Mouse (Mus musculus): ENCODE results near the gene Pla2g4c. TPM values are rescaled to one million over a fixed set of nuclear protein-coding genes. Genes with fewer than 3 reads are reported as not detected.

The Pla2g4c gene
- polyA plus RNA-seq, 1 experiment from 2014 or later = 1.1 TPM

DNA sequence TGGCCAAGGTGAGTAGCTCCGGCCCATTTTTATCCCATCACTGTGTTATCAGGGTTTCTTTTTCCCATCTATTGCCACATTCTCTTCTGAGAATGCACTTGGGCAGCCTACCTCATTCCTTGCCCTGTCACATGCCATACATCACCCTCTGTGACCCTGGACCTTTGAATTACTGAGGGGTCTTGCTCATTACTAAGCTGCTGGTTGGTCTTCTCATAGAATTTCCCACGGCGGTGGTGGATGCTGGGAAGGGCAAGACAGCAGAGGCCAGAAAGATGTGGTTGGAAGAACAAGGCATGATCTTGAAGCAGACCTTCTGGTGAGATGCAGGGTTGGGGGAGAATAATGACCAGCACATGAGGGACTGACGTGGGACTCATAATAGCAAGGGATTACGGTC lies 25.6 kb upstream of the Pla2g4c start:
- H3K9ac ChIP-seq = no peak overlapping the region
- H3K36me3 ChIP-seq = peaks cover 99% of the 10 kb centered on the region
- 98% methylated on average over 5 of the region's 5 CpGs for WGBS
- ATAC-seq (replicated peaks; ENCODE audit: low FRiP score) = no peak
- H3K4me2 ChIP-seq = no peak overlapping the region
- no peak overlapping the region for H3K4me3 ChIP-seq (replicated peaks)
- no peaks in the 10 kb centered on the region for H3K9me3 ChIP-seq (replicated peaks)
- H3K27me3 ChIP-seq = no peaks in the 10 kb centered on the region
- no peak overlapping the region for H3K27ac ChIP-seq
- H3K4me1 ChIP-seq = no peaks in the 10 kb centered on the region

DNA sequence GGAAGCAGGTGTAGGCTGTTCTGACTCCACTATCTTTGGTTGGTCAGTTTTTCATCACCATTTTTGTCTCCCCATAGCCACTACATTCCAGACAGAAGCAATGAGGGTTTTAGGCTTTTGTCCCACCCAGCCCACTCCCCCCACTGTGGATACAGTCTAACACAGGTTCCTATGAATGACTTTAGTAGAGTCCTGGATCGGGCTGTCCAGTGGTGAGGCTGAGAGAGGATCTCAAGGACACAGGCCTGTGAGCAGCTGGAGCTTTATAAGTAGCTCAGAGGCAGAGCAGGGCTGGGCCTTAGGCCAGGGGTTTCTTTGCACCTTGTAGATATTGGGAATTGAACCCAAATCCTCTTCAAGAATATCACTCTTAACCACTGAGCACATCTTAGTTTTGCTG lies 22.8 kb upstream of the Pla2g4c start:
- Histone ChIP-seq H3K4me3 (replicated peaks) (no peak overlapping the region), H3K4me1 (no peaks in the 10 kb centered on the region), H3K27ac (no peak overlapping the region), H3K36me3 (peaks cover 97% of the 10 kb centered on the region), H3K9ac (no peak overlapping the region), H3K27me3 (no peaks in the 10 kb centered on the region), H3K9me3 (replicated peaks) (no peaks in the 10 kb centered on the region), H3K4me2 (no peak overlapping the region)
- ATAC-seq (replicated peaks; ENCODE audit: low FRiP score) = no peak
- 93% methylated on average over 1 of the region's 1 CpGs for WGBS

GRCm38 (mm10) chr7:13302780-13303179 lies 21.7 kb upstream of the Pla2g4c start:
- no peaks in the 10 kb centered on the region for H3K27me3 ChIP-seq
- no peak for ATAC-seq (replicated peaks; ENCODE audit: low FRiP score)
- H3K27ac ChIP-seq = no peak overlapping the region
- H3K9me3 ChIP-seq (replicated peaks) = no peaks in the 10 kb centered on the region
- no peak overlapping the region for H3K4me2 ChIP-seq
- WGBS = 84% methylated on average over 2 of the region's 2 CpGs
- H3K4me3 ChIP-seq (replicated peaks) = no peak overlapping the region
- H3K9ac ChIP-seq = no peak overlapping the region
- H3K4me1 ChIP-seq = no peaks in the 10 kb centered on the region
- H3K36me3 ChIP-seq = peaks cover 97% of the 10 kb centered on the region

DNA sequence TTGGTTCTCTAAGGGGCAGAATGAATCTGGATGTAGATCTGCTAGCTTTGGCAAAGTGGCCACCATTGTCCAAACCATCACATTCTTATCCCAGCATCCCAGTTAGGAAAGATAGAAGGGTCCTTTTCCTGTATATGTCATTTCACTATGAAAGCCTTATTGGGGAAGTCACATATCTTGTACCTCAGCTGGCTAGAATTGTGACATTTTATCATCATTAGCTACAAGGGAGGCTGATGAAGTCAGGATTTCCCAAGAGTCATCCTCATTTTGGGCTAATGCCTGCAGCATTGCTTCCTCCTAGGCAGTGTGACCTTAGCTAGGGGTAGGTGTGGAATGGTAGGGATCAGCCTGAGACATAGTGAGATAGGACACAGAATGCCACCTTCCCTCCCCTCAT lies 21.1 kb upstream of the Pla2g4c start:
- Histone ChIP-seq H3K9me3 (replicated peaks) (no peaks in the 10 kb centered on the region), H3K9ac (no peak overlapping the region), H3K27ac (no peak overlapping the region), H3K4me3 (replicated peaks) (no peak overlapping the region), H3K27me3 (no peaks in the 10 kb centered on the region), H3K36me3 (peaks cover 97% of the 10 kb centered on the region), H3K4me1 (no peaks in the 10 kb centered on the region), H3K4me2 (no peak overlapping the region)
- ATAC-seq (replicated peaks; ENCODE audit: low FRiP score) = no peak

GRCm38 (mm10) chr7:13309407-13309806 lies 15.0 kb upstream of the Pla2g4c start:
- H3K27ac ChIP-seq = no peak overlapping the region
- no peaks in the 10 kb centered on the region for H3K4me1 ChIP-seq
- no peak overlapping the region for H3K4me2 ChIP-seq
- WGBS = 87% methylated on average over 2 of the region's 2 CpGs
- H3K27me3 ChIP-seq = no peaks in the 10 kb centered on the region
- H3K9ac ChIP-seq = no peak overlapping the region
- H3K9me3 ChIP-seq (replicated peaks) = no peaks in the 10 kb centered on the region
- no peak overlapping the region for H3K4me3 ChIP-seq (replicated peaks)
- peaks cover 90% of the 10 kb centered on the region for H3K36me3 ChIP-seq
- no peak for ATAC-seq (replicated peaks; ENCODE audit: low FRiP score)

DNA sequence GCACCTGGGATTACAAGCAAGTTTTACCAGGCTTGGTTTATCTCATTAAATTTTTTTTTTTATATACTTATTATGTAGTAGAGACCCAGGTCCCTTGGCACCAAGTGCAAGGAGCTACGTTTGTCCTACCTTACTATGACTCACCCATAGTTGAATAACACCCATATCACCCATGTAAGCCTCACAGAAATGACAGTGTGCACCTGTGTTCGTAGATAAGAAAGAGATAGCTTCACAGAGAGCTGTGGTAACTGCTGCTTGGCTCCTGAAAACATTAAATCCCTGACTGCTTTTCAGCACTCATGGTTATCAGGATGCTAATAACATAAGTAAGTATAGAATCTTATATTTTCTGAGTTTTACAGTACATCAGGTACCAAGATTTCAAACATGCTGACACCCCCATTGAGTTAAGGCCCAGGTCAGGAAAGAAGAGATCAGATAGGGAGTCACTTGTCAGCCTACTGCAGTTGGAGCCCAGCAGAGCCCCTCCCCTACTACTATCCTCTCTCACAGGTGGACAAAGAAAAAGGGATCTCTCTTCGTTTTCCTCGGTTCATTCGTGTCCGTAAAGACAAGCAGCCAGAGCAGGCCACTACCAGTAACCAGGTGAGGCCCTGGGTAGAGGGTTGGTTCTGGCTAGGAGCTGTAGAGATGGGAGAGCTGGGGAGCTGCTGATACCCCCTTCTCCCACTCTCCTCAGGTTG lies 13.8 kb upstream of the Pla2g4c start:
- no peak for ATAC-seq (replicated peaks; ENCODE audit: low FRiP score)
- Histone ChIP-seq H3K9ac (no peak overlapping the region), H3K27ac (no peak overlapping the region), H3K4me3 (replicated peaks) (no peak overlapping the region), H3K36me3 (peaks cover 80% of the 10 kb centered on the region), H3K27me3 (no peaks in the 10 kb centered on the region), H3K4me2 (no peak overlapping the region), H3K9me3 (replicated peaks) (no peaks in the 10 kb centered on the region), H3K4me1 (no peaks in the 10 kb centered on the region)
- 89% methylated on average over 6 of the region's 6 CpGs for WGBS

DNA sequence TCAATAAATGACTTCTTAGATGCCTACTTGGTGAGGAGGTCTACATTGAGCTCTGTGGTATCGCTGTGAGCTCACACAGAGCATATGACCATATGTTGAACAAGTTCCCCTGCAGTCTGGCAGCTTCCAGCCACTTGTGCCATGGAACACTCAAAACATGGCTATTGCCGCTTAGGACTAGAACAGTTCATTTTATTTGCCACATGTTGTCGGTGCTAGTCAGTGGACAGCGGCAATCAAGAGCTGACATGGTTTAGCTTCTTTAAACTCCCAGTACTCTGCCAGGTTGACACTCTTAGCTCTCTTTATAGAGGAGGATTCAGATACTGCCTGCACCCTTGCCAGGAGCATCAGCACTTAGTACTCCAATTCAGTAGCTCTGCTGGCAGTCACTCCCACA lies 13.1 kb upstream of the Pla2g4c start:
- Histone ChIP-seq H3K36me3 (peaks cover 72% of the 10 kb centered on the region), H3K4me1 (no peaks in the 10 kb centered on the region), H3K4me2 (no peak overlapping the region), H3K27me3 (no peaks in the 10 kb centered on the region), H3K9ac (no peak overlapping the region), H3K4me3 (replicated peaks) (no peak overlapping the region), H3K9me3 (replicated peaks) (no peaks in the 10 kb centered on the region), H3K27ac (no peak overlapping the region)
- ATAC-seq (replicated peaks; ENCODE audit: low FRiP score) = no peak
- 97% methylated on average over 4 of the region's 4 CpGs for WGBS

GRCm38 (mm10) chr7:13314095-13314597 lies 10.3 kb upstream of the Pla2g4c start:
- Histone ChIP-seq H3K9ac (no peak overlapping the region), H3K9me3 (replicated peaks) (no peaks in the 10 kb centered on the region)

DNA sequence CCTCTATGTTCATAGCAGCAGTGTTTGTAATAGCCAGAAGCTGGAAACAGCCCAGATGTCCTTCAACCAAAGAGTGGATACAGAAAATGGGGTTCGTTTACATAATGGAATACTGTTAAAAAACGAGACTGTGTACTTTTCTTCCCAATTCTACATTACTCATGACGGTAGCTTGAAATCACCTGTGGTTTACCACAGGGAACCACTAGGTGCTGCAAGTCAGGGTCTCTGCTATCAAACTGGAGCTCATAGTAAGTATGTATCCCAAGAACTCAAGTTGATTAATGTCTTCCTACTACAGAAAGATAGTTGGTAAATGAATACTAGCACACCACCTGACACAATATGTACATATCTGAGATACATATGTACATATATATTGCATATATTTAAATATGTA lies 3.0 kb upstream of the Pla2g4c start:
- Histone ChIP-seq H3K4me1 (no peaks in the 10 kb centered on the region), H3K27ac (no peak overlapping the region), H3K27me3 (no peaks in the 10 kb centered on the region), H3K4me2 (no peak overlapping the region), H3K36me3 (no peaks in the 10 kb centered on the region), H3K9me3 (replicated peaks) (no peaks in the 10 kb centered on the region), H3K9ac (no peak overlapping the region), H3K4me3 (replicated peaks) (no peak overlapping the region)
- 91% methylated on average over 3 of the region's 3 CpGs for WGBS
- no peak for ATAC-seq (replicated peaks; ENCODE audit: low FRiP score)

More at GRCm38 (mm10) chr7:13314095-13314597, 10.3 kb upstream of the Pla2g4c start:
- H3K4me3 ChIP-seq (replicated peaks) = no peak overlapping the region
- no peak overlapping the region for H3K27ac ChIP-seq
- H3K27me3 ChIP-seq = no peaks in the 10 kb centered on the region
- peaks cover 45% of the 10 kb centered on the region for H3K36me3 ChIP-seq
- H3K4me2 ChIP-seq = no peak overlapping the region
- WGBS = 82% methylated on average over 5 of the region's 5 CpGs
- no peaks in the 10 kb centered on the region for H3K4me1 ChIP-seq
- no peak for ATAC-seq (replicated peaks; ENCODE audit: low FRiP score)

GRCm38 (mm10) chr7:13330575-13330974 lies 6.1 kb downstream of the Pla2g4c start:
- H3K27me3 ChIP-seq = no peaks in the 10 kb centered on the region
- 97% methylated on average over 2 of the region's 2 CpGs for WGBS
- no peak overlapping the region for H3K4me3 ChIP-seq (replicated peaks)
- H3K9ac ChIP-seq = no peak overlapping the region
- no peak overlapping the region for H3K27ac ChIP-seq
- no peak for ATAC-seq (replicated peaks; ENCODE audit: low FRiP score)
- H3K4me2 ChIP-seq = no peak overlapping the region
- H3K36me3 ChIP-seq = peaks cover 14% of the 10 kb centered on the region
- H3K9me3 ChIP-seq (replicated peaks) = no peaks in the 10 kb centered on the region
- no peaks in the 10 kb centered on the region for H3K4me1 ChIP-seq

DNA sequence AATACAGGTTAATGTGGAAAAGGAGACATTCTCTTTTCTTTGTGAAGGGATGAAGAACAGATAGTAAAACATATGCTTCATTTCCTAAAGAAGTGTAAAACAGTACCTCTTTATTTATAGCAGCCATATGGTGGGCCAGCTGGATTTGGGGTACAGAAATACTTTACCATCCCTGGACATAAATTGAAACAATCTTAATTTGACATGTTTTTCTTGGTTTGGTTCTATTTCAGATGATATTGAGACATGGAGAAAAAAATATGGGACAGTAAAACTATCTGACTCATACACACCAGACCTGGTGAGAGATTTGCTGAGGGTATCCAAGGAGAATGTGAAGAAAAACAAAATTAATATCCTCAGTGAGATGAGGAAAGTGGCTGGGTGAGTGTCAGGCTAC lies 31.5 kb downstream of the Pla2g4c start:
- no peak for ATAC-seq (replicated peaks; ENCODE audit: low FRiP score)
- H3K36me3 ChIP-seq = peaks cover 42% of the 10 kb centered on the region
- no peak overlapping the region for H3K4me2 ChIP-seq

GRCm38 (mm10) chr7:13380588-13380987 lies 56.1 kb downstream of the Pla2g4c start:
- 85% methylated on average over 2 of the region's 2 CpGs for WGBS
- H3K9ac ChIP-seq = no peak overlapping the region

More for the DNA sequence above, 31.5 kb downstream of the Pla2g4c start:
- no peak overlapping the region for H3K27ac ChIP-seq
- H3K4me1 ChIP-seq = no peaks in the 10 kb centered on the region
- H3K9ac ChIP-seq = no peak overlapping the region
- H3K27me3 ChIP-seq = no peaks in the 10 kb centered on the region
- H3K4me3 ChIP-seq (replicated peaks) = no peak overlapping the region
- H3K9me3 ChIP-seq (replicated peaks) = 0 out of 2 replicates have a peak, but pooled peaks cover 3% of the 10 kb centered on the region

DNA sequence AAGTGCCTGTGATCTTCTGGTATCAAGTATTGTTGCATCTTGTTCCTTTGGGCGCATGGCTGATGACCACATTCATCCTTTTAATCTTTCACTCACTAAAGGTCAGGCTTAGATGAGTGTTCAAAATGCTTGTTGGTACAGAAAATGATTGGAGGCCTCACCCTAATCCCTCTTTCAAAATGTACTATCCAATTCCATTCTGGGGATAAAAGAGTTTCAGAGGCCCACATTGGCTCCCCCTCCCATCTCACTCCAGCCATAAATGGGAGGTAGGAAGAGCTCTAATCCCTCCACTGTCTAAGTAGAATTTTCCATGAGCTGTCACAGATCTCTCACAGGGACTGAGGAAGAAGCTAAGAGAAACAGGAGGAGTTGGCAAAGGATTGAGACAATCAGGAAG lies 73.4 kb downstream of the Pla2g4c start, which contains the start of gene Cabp5:
Gene Cabp5, plus strand, starts transcription at position 301 of the 400 bp plus-strand sequence.
- no peaks in the 10 kb centered on the region for H3K27me3 ChIP-seq

More at GRCm38 (mm10) chr7:13380588-13380987, 56.1 kb downstream of the Pla2g4c start:
- no peaks in the 10 kb centered on the region for H3K36me3 ChIP-seq
- ATAC-seq (replicated peaks; ENCODE audit: low FRiP score) = no peak
- H3K27me3 ChIP-seq = no peaks in the 10 kb centered on the region
- H3K9me3 ChIP-seq (replicated peaks) = no peaks in the 10 kb centered on the region
- no peak overlapping the region for H3K4me3 ChIP-seq (replicated peaks)
- no peak overlapping the region for H3K27ac ChIP-seq
- H3K4me2 ChIP-seq = no peak overlapping the region
- H3K4me1 ChIP-seq = no peaks in the 10 kb centered on the region

More for the DNA sequence above, 73.4 kb downstream of the Pla2g4c start, which contains the start of gene Cabp5:
- Histone ChIP-seq H3K4me1 (no peaks in the 10 kb centered on the region), H3K27ac (no peak within 1 kb of the TSS), H3K36me3 (no peaks in the 10 kb centered on the region), H3K9ac (no peak within 1 kb of the TSS), H3K4me2 (no peak within 1 kb of the TSS), H3K9me3 (replicated peaks) (no peaks in the 10 kb centered on the region), H3K4me3 (replicated peaks) (no peak within 1 kb of the TSS)
- WGBS = 68% methylated on average over 1 of the region's 1 CpGs
- ATAC-seq (replicated peaks; ENCODE audit: low FRiP score) = no peak

Data from kidney, embryonic 15.5 days (tissue).